Mouse (Mus musculus) cerebellum, adult 2 months (tissue): ENCODE results near the gene Ntf5. TPM values are rescaled to one million over a fixed set of nuclear protein-coding genes. Genes with fewer than 3 reads are reported as not detected.

Source experiments
- DNase-seq, 2 experiments: peaks; one replicate each; pipeline ENCODE4 v3.0.0; 2021
- H3K27ac ChIP-seq: fragments of 200-500 bp; 2 replicates; pipeline ENCODE4 v1.5.1; 2012; ENCODE audit warnings: low read length, control low read depth, inconsistent platforms; ENCODE audit not compliant: insufficient read depth
- H3K27me3 ChIP-seq: fragments of 200-500 bp; 2 replicates; pipeline ENCODE4 v1.6.1; 2012; ENCODE audit warnings: inconsistent platforms, mild to moderate bottlenecking, low read length, moderate library complexity; ENCODE audit not compliant: control insufficient read depth, insufficient read depth
- H3K4me1 ChIP-seq: fragments of 200-500 bp; 2 replicates; pipeline ENCODE4 v1.6.1; 2011; ENCODE audit warnings: low read length; ENCODE audit not compliant: control insufficient read depth, insufficient read depth
- H3K4me3 ChIP-seq: fragments of 200-500 bp; replicated peaks from 2 replicates; pipeline ENCODE3; 2011; ENCODE audit warnings: mild to moderate bottlenecking, low read depth, low read length, control low read depth; ENCODE audit not compliant: insufficient read depth
- CTCF ChIP-seq: fragments of 200-500 bp; IDR thresholded peaks from 2 replicates; pipeline ENCODE4 v1.5.1; 2011; ENCODE audit warnings: low read depth, mild to moderate bottlenecking, control low read depth, low read length, moderate library complexity, borderline replicate concordance; ENCODE audit not compliant: insufficient read depth
- POLR2A ChIP-seq: fragments of 200-500 bp; IDR thresholded peaks from 2 replicates; pipeline ENCODE4 v1.6.1; 2011; ENCODE audit warnings: low read length, control low read depth, borderline replicate concordance; ENCODE audit not compliant: insufficient read depth
- WGBS: fragments of 180-500 bp; shearing (Covaris S2); methylation state at CpG from one replicate; pipeline ENCODE4 v1.1.7; 2018; 5-methylcytosine and 5-hydroxymethylcytosine counted together
- polyA plus RNA-seq: library from polyadenylated mRNA; depleted of rRNA; stranded (reverse); fragments of >200 nt; gene quantifications from 2 replicates; pipeline ENCODE4 v1.2.3, GENCODE M21; 2012

Ntf5 gene
- polyA plus RNA-seq, 1 experiment, result 0.07 TPM

- Histone ChIP-seq H3K4me1 (peaks cover 28% of the 10 kb centered on the region), H3K27ac (peak within 1 kb of the TSS; percentile 42), H3K4me3 (peak within 1 kb of the TSS; percentile 84), H3K27me3 (no peaks in the 10 kb centered on the region)
- peak; percentile 100 for DNase-seq
- WGBS, result under 1% methylated on average over 45 of the region's 45 CpGs
- TF ChIP-seq CTCF (peak; percentile 88), POLR2A (peak; percentile 70; the same call in 1 of the 2 replicates)
These were observed 20.9 kb downstream of the Ntf5 start, which contains the start of gene Gys1 for GRCm38 (mm10) chr7:45434203-45435015. Gys1 (plus strand) TSS chr7:45434844.

- DNase-seq, result no peak
- WGBS, result 1% methylated on average over 16 of the region's 16 CpGs
- H3K4me3 ChIP-seq, result peak overlapping the region; percentile 84
- peaks cover 28% of the 10 kb centered on the region for H3K4me1 ChIP-seq
- peak overlapping the region; percentile 42 for H3K27ac ChIP-seq
- no peak for TF ChIP-seq CTCF
- no peak for TF ChIP-seq POLR2A
- no peaks in the 10 kb centered on the region for H3K27me3 ChIP-seq
These were observed 21.5 kb downstream of the Ntf5 start for GRCm38 (mm10) chr7:45435038-45435437.

GRCm38 (mm10) chr7:45436444-45436843 is 22.9 kb downstream of the Ntf5 start:
- TF ChIP-seq POLR2A (no peak), CTCF (no peak)
- Histone ChIP-seq H3K27ac (no peak overlapping the region), H3K27me3 (no peaks in the 10 kb centered on the region), H3K4me1 (peaks cover 28% of the 10 kb centered on the region), H3K4me3 (no peak overlapping the region)
- no peak for DNase-seq
- WGBS, result 93% methylated on average over 5 of the region's 5 CpGs

GRCm38 (mm10) chr7:45437046-45437445 is 23.6 kb downstream of the Ntf5 start:
- Histone ChIP-seq H3K27me3 (no peaks in the 10 kb centered on the region), H3K4me1 (peaks cover 28% of the 10 kb centered on the region), H3K4me3 (no peak overlapping the region), H3K27ac (no peak overlapping the region)
- TF ChIP-seq CTCF (no peak), POLR2A (no peak)
- 56% methylated on average over 6 of the region's 6 CpGs for WGBS
- no peak for DNase-seq

GRCm38 (mm10) chr7:45437521-45438276 is 24.2 kb downstream of the Ntf5 start, which contains the start of gene Ruvbl2:
Ruvbl2 (minus strand) TSS chr7:45438096.
- TF ChIP-seq POLR2A (no peak), CTCF (peak; percentile 30; the same call in 1 of the 2 replicates)
- H3K4me1 ChIP-seq, result peaks cover 27% of the 10 kb centered on the region
- peak within 1 kb of the TSS; percentile 8 for H3K4me3 ChIP-seq
- no peak within 1 kb of the TSS for H3K27ac ChIP-seq
- no peaks in the 10 kb centered on the region for H3K27me3 ChIP-seq
- no peak for DNase-seq
- 37% methylated on average over 19 of the region's 19 CpGs for WGBS

- no peak for TF ChIP-seq POLR2A
- no peak for TF ChIP-seq CTCF
- Histone ChIP-seq H3K27me3 (no peaks in the 10 kb centered on the region), H3K4me3 (no peak overlapping the region), H3K27ac (no peak overlapping the region), H3K4me1 (no peaks in the 10 kb centered on the region)
- no peak for DNase-seq
- 91% methylated on average over 22 of the region's 22 CpGs for WGBS
These were observed 30.3 kb downstream of the Ntf5 start for GRCm38 (mm10) chr7:45443526-45444420.

- DNase-seq, result no peak
These were observed 33.1 kb downstream of the Ntf5 start for GRCm38 (mm10) chr7:45446589-45446988.

More at GRCm38 (mm10) chr7:45446589-45446988, 33.1 kb downstream of the Ntf5 start:
- no peaks in the 10 kb centered on the region for H3K4me1 ChIP-seq
- TF ChIP-seq CTCF (no peak), POLR2A (no peak)
- H3K4me3 ChIP-seq, result no peak overlapping the region
- no peak overlapping the region for H3K27ac ChIP-seq
- H3K27me3 ChIP-seq, result no peaks in the 10 kb centered on the region
